Mouse (Mus musculus): ENCODE data around the gene Slc24a3.

Slc24a3 gene

GRCm38 (mm10) chr2:145167664-145168360, at the start of gene Slc24a3:
Gene Slc24a3 (plus strand): TSS chr2:145167754.
- peak; percentile 88 for DNase-seq

- DNase-seq = no peak
Measured at GRCm38 (mm10) chr2:145117762-145118161, 49.8 kb upstream of the Slc24a3 start.

- no peak for DNase-seq
Measured at GRCm38 (mm10) chr2:145127747-145128146, 39.8 kb upstream of the Slc24a3 start.

- no peak for DNase-seq
Measured at GRCm38 (mm10) chr2:145136625-145137291, 30.8 kb upstream of the Slc24a3 start.

GRCm38 (mm10) chr2:145150407-145150806, 17.1 kb upstream of the Slc24a3 start:
- DNase-seq = no peak

GRCm38 (mm10) chr2:145150821-145151220, 16.7 kb upstream of the Slc24a3 start:
- DNase-seq = no peak

GRCm38 (mm10) chr2:145152281-145152680, 15.3 kb upstream of the Slc24a3 start:
- DNase-seq = no peak

GRCm38 (mm10) chr2:145158972-145159371, 8.6 kb upstream of the Slc24a3 start:
- no peak for DNase-seq

GRCm38 (mm10) chr2:145161046-145161700, 6.4 kb upstream of the Slc24a3 start:
- DNase-seq = peak; percentile 73

- no peak for DNase-seq
Measured at GRCm38 (mm10) chr2:145164086-145164485, 3.5 kb upstream of the Slc24a3 start.

GRCm38 (mm10) chr2:145164562-145164961, 3.0 kb upstream of the Slc24a3 start:
- no peak for DNase-seq

GRCm38 (mm10) chr2:145165076-145165475, 2.5 kb upstream of the Slc24a3 start:
- no peak for DNase-seq

- DNase-seq = no peak
Measured at GRCm38 (mm10) chr2:145165854-145166253, 1.7 kb upstream of the Slc24a3 start.

GRCm38 (mm10) chr2:145167051-145167663, 397 bp upstream of the Slc24a3 start:
- DNase-seq = peak; percentile 63

GRCm38 (mm10) chr2:145168405-145168971, 934 bp downstream of the Slc24a3 start:
- no peak for DNase-seq

- no peak for DNase-seq
Measured at GRCm38 (mm10) chr2:145172978-145173655, 5.6 kb downstream of the Slc24a3 start.

- DNase-seq = no peak
Measured at GRCm38 (mm10) chr2:145175036-145175435, 7.5 kb downstream of the Slc24a3 start.

- no peak for DNase-seq
Measured at GRCm38 (mm10) chr2:145182410-145182809, 14.9 kb downstream of the Slc24a3 start.

- no peak for DNase-seq
Measured at GRCm38 (mm10) chr2:145188828-145189227, 21.3 kb downstream of the Slc24a3 start.

- DNase-seq = no peak
Measured at GRCm38 (mm10) chr2:145196043-145196442, 28.5 kb downstream of the Slc24a3 start.

GRCm38 (mm10) chr2:145196501-145197042, 29.0 kb downstream of the Slc24a3 start:
- DNase-seq = no peak

- no peak for DNase-seq
Measured at GRCm38 (mm10) chr2:145197076-145197475, 29.5 kb downstream of the Slc24a3 start.
